ENCODE assay signal across 8 mouse cellular contexts in the genomic region with DNA sequence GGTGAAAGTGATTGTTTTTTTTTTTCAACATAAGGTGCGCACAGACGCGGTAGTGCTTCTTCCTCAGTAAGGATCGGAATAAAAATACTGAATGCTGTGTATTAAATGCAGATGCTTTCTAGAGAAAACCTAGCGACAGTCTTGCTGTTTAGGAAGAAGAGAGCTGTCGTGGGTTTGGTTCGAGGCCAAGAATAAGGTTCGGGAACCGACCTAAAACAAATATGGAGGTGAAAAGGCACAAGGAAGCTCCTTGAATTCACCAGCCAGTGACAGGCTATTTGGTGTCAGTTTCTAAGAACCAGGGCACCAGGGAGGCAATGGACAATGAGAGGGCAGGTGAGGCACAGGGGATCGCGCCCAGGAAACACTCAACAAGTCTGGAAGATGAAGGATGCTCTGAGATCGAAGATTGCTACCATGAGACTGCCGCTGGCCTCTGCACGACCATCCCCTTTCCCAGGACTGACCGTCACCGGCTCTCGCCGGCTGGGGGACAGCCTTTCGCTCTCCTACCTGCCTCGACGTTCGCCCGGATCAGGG. TPM values are rescaled to one million over a fixed set of nuclear protein-coding genes. Genes with fewer than 3 reads are reported as not detected.
DNase-seq lines count a peak whose midpoint lies in the region; ATAC-seq lines count a peak whose summit lies in the region.

No protein-coding gene starts in this region.

- peak overlapping the region; percentile 80 for H3K27ac ChIP-seq in heart, embryonic 13.5 days (replicated peaks)
- H3K27ac ChIP-seq in forebrain, embryonic 14.5 days (ENCODE audit: low read depth, low read length) = peak overlapping the region; percentile 99
- H3K27ac ChIP-seq in limb, embryonic 12.5 days = peak overlapping the region; percentile 97

- H3K9me3 ChIP-seq in heart, embryonic 13.5 days = no peaks in the 10 kb centered on the region
- no peaks in the 10 kb centered on the region for H3K9me3 ChIP-seq in forebrain, embryonic 14.5 days (replicated peaks; ENCODE audit: control insufficient read depth, low read length)
- no peaks in the 10 kb centered on the region for H3K9me3 ChIP-seq in limb, embryonic 12.5 days

- peaks cover 28% of the 10 kb centered on the region for H3K4me1 ChIP-seq in heart, embryonic 13.5 days
- H3K4me1 ChIP-seq in forebrain, embryonic 14.5 days (ENCODE audit: control insufficient read depth, insufficient read depth, low read length) = peaks cover 24% of the 10 kb centered on the region
- peaks cover 24% of the 10 kb centered on the region for H3K4me1 ChIP-seq in limb, embryonic 12.5 days (replicated peaks)

- H3K27me3 ChIP-seq in heart, embryonic 13.5 days (replicated peaks) = peaks cover 19% of the 10 kb centered on the region
- H3K27me3 ChIP-seq in forebrain, embryonic 14.5 days (replicated peaks; ENCODE audit: control insufficient read depth, insufficient read depth, low read length) = no peaks in the 10 kb centered on the region
- no peaks in the 10 kb centered on the region for H3K27me3 ChIP-seq in limb, embryonic 12.5 days
- H3K27me3 ChIP-seq in splenic B cell, adult 2 months (ENCODE audit: control insufficient read depth, insufficient read depth, low read length, poor library complexity, severe bottlenecking) = peaks cover 6% of the 10 kb centered on the region

- peak overlapping the region; percentile 94 for H3K9ac ChIP-seq in heart, embryonic 13.5 days
- H3K9ac ChIP-seq in forebrain, embryonic 14.5 days (ENCODE audit: low read length) = peak overlapping the region; percentile 98
- H3K9ac ChIP-seq in limb, embryonic 12.5 days (replicated peaks) = peak overlapping the region; percentile 96

- peak overlapping the region; percentile 84 for H3K4me3 ChIP-seq in heart, embryonic 13.5 days
- peak overlapping the region; percentile 95 for H3K4me3 ChIP-seq in forebrain, embryonic 14.5 days (ENCODE audit: low read depth, low read length)
- peak overlapping the region; percentile 88 for H3K4me3 ChIP-seq in limb, embryonic 12.5 days (replicated peaks)

- no peak for DNase-seq in heart, adult 8-10 months (ENCODE audit: low spot score)
- DNase-seq in MN1 (ENCODE audit: low spot score) = peak; percentile 30
- DNase-seq in forebrain, embryonic 14.5 days (ENCODE audit: low spot score) = peak; percentile 25
- peak; percentile 11 for DNase-seq in splenic B cell, adult 2 months (ENCODE audit: low read depth, low spot score)
- no peak for DNase-seq in ovary, adult 18-20 months (ENCODE audit: low spot score)
- DNase-seq in right cerebral cortex, adult 18-20 months = no peak

- peak overlapping the region; percentile 86 for H3K4me2 ChIP-seq in heart, embryonic 13.5 days
- peak overlapping the region; percentile 74 for H3K4me2 ChIP-seq in forebrain, embryonic 14.5 days (ENCODE audit: low read length)
- H3K4me2 ChIP-seq in limb, embryonic 12.5 days = peak overlapping the region; percentile 82

- no peak for ATAC-seq in heart, embryonic 13.5 days (ENCODE audit: extremely low read depth, insufficient number of reproducible peaks, low FRiP score, low TSS enrichment)
- ATAC-seq in forebrain, embryonic 14.5 days = peak; percentile 30
- peak; percentile 54; the same call in 1 of the 2 replicates for ATAC-seq in limb, embryonic 12.5 days (ENCODE audit: insufficient number of reproducible peaks, insufficient read depth, low FRiP score, low TSS enrichment, low read depth)

- 8% methylated on average over 23 of the region's 23 CpGs for WGBS in heart, embryonic 13.5 days
- WGBS in forebrain, embryonic 14.5 days = 4% methylated on average over 23 of the region's 23 CpGs
- 4% methylated on average over 23 of the region's 23 CpGs for WGBS in limb, embryonic 12.5 days

- H3K36me3 ChIP-seq in heart, embryonic 13.5 days = no peaks in the 10 kb centered on the region
- H3K36me3 ChIP-seq in forebrain, embryonic 14.5 days (ENCODE audit: control insufficient read depth, insufficient read depth, low read length) = no peaks in the 10 kb centered on the region
- no peaks in the 10 kb centered on the region for H3K36me3 ChIP-seq in limb, embryonic 12.5 days
- no peaks in the 10 kb centered on the region for H3K36me3 ChIP-seq in splenic B cell, adult 2 months (ENCODE audit: control insufficient read depth, insufficient read depth, low read length, poor library complexity, severe bottlenecking)

RNA-seq across cellular contexts. Expression of gene Hdgfl3, which starts 1.1 kb away (rescaled TPM):
- 10.0 TPM in 2 replicates for polyA plus RNA-seq in heart, embryonic 13.5 days (2015; fragmentation: Nextera tagmentation; extraction: Ambion mirVana)
- total RNA-seq in heart, adult 8-10 months (2022) = 1 to 10 TPM; 7.1 to 9.5 (median 8.9) TPM
- polyA plus RNA-seq in forebrain, embryonic 14.5 days (2014; fragmentation: Nextera tagmentation; extraction: Ambion mirVana) = 62.2 and 62.3 TPM in 2 replicates
- polyA plus RNA-seq in limb, embryonic 12.5 days (2016; fragmentation: Nextera tagmentation; extraction: Ambion mirVana) = 35.0 and 37.8 TPM in 2 replicates

RNA-seq across cellular contexts. Expression of gene Bnc1, which starts 59.0 kb away (rescaled TPM):
- polyA plus RNA-seq in heart, embryonic 13.5 days (2015; fragmentation: Nextera tagmentation; extraction: Ambion mirVana) = 4.8 and 6.3 TPM in 2 replicates
- total RNA-seq in heart, adult 8-10 months (2022) = 1 to 10 TPM; 1.5 to 2.2 (median 1.6) TPM
- polyA plus RNA-seq in forebrain, embryonic 14.5 days (2014; fragmentation: Nextera tagmentation; extraction: Ambion mirVana) = 0.06 and 0.15 TPM in 2 replicates
- polyA plus RNA-seq in limb, embryonic 12.5 days (2016; fragmentation: Nextera tagmentation; extraction: Ambion mirVana) = 4.2 and 4.4 TPM in 2 replicates

Comparison
In these comparisons a context has a peak if more than half of its experiments do, and no peak if none do; other contexts are left out.
1. DNase-seq: peak in MN1 (single experiment), forebrain, embryonic 14.5 days (single experiment) and splenic B cell, adult 2 months (single experiment); none in heart, adult 8-10 months (single experiment), ovary, adult 18-20 months (single experiment) and right cerebral cortex, adult 18-20 months (single experiment).
2. Peak in every context shown above with its lines, with median percentiles within 50 percentile points of each other: H3K27ac ChIP-seq, H3K4me2 ChIP-seq, H3K4me3 ChIP-seq and H3K9ac ChIP-seq.